Mouse (Mus musculus) kidney, adult 2 months (tissue): Measurements from ENCODE around the gene Hnrnpa0.
A peak's percentile ranks its signal among the peaks of the same experiment; 100 is the strongest.

ENCODE experiments used
- CTCF ChIP-seq: fragments of 200-500 bp; conservative IDR thresholded peaks from 2 replicates; pipeline ENCODE4 v1.5.1; 2011; ENCODE audit warnings: low read depth, mild to moderate bottlenecking, control low read depth, low read length, moderate library complexity, mixed read lengths; ENCODE audit not compliant: insufficient read depth, insufficient read length
- POLR2A ChIP-seq: fragments of 200-500 bp; IDR thresholded peaks from one replicate; pipeline ENCODE4 v1.6.1; 2011; ENCODE audit warnings: low read depth, low read length, control low read depth

- TF ChIP-seq CTCF (peak; percentile 98), POLR2A (no peak)
These were observed 29.9 kb upstream of the Hnrnpa0 start for GRCm38 (mm10) chr13:58158099-58158912.
